In genomic region chr8:108755400-108756325, GRCm38 (mm10) we compare ENCODE assay signal across 8 mouse cellular contexts.
DNase-seq lines count a peak whose midpoint lies in the region; ATAC-seq and TF ChIP-seq lines count a peak whose summit lies in the region.

No protein-coding gene starts in this region.

- H3K27me3 ChIP-seq in kidney, embryonic 14.5 days (ENCODE audit: control insufficient read depth, insufficient read depth, low read length) = no peaks in the 10 kb centered on the region
- no peaks in the 10 kb centered on the region for H3K27me3 ChIP-seq in kidney, adult 2 months (replicated peaks; ENCODE audit: control insufficient read depth, insufficient read depth, low read length)
- no peaks in the 10 kb centered on the region for H3K27me3 ChIP-seq in forebrain, embryonic 15.5 days
- no peaks in the 10 kb centered on the region for H3K27me3 ChIP-seq in midbrain, embryonic 14.5 days (ENCODE audit: control insufficient read depth, insufficient read depth, low read length)

- TF ChIP-seq POLR2A in kidney, adult 2 months (IDR thresholded peaks at IDR 0.05; ENCODE audit: low read depth, low read length) = no peak
- TF ChIP-seq POLR2A in brain, embryonic 14.5 days (IDR thresholded peaks at IDR 0.05; ENCODE audit: borderline replicate concordance, extremely low read depth, insufficient read depth, insufficient read length, poor library complexity, severe bottlenecking) = no peak

- peak overlapping the region; percentile 62; the same call in 1 of the 2 replicates for H3K27ac ChIP-seq in kidney, embryonic 14.5 days (ENCODE audit: low read depth, low read length)
- H3K27ac ChIP-seq in kidney, adult 2 months (ENCODE audit: insufficient read depth, low read depth, low read length) = no peak overlapping the region
- 0 out of 2 replicates have a peak overlapping the region, but pooled peaks have one; percentile 15 for H3K27ac ChIP-seq in forebrain, embryonic 15.5 days (replicated peaks)
- peak overlapping the region; percentile 26 for H3K27ac ChIP-seq in midbrain, embryonic 14.5 days (replicated peaks; ENCODE audit: low read depth, low read length)

- H3K9ac ChIP-seq in kidney, embryonic 14.5 days (ENCODE audit: low read depth, low read length) = no peak overlapping the region
- peak overlapping the region; percentile 8; the same call in 1 of the 2 replicates for H3K9ac ChIP-seq in forebrain, embryonic 15.5 days (replicated peaks)
- no peak overlapping the region for H3K9ac ChIP-seq in midbrain, embryonic 14.5 days (replicated peaks; ENCODE audit: low read length)

- H3K4me1 ChIP-seq in kidney, embryonic 14.5 days (ENCODE audit: control insufficient read depth, insufficient read depth, low read length) = peaks cover 30% of the 10 kb centered on the region
- H3K4me1 ChIP-seq in kidney, adult 2 months (ENCODE audit: control insufficient read depth, insufficient read depth, low read length) = no peaks in the 10 kb centered on the region
- peaks cover 31% of the 10 kb centered on the region for H3K4me1 ChIP-seq in forebrain, embryonic 15.5 days
- peaks cover 44% of the 10 kb centered on the region for H3K4me1 ChIP-seq in midbrain, embryonic 14.5 days (ENCODE audit: control insufficient read depth, insufficient read depth, low read length)

- H3K4me2 ChIP-seq in kidney, embryonic 14.5 days (replicated peaks; ENCODE audit: low read depth, low read length) = no peak overlapping the region; the same call in 1 of the 2 replicates
- H3K4me2 ChIP-seq in forebrain, embryonic 15.5 days (replicated peaks) = peak overlapping the region; percentile 18
- no peak overlapping the region for H3K4me2 ChIP-seq in midbrain, embryonic 14.5 days (ENCODE audit: low read length)

- H3K4me3 ChIP-seq in kidney, embryonic 14.5 days (ENCODE audit: low read length) = no peak overlapping the region
- no peak overlapping the region for H3K4me3 ChIP-seq in kidney, adult 2 months (ENCODE audit: insufficient read depth, low read depth, low read length)
- no peak overlapping the region for H3K4me3 ChIP-seq in forebrain, embryonic 15.5 days
- H3K4me3 ChIP-seq in midbrain, embryonic 14.5 days (replicated peaks; ENCODE audit: low read depth, low read length) = no peak overlapping the region

- TF ChIP-seq CTCF in kidney, adult 2 months (conservative IDR thresholded peaks at IDR 0.05; ENCODE audit: insufficient read depth, insufficient read length, low read depth, low read length) = no peak
- no peak for TF ChIP-seq CTCF in brain, embryonic 14.5 days (IDR thresholded peaks at IDR 0.05; ENCODE audit: borderline replicate concordance, extremely low read depth, insufficient read depth, insufficient read length)

- H3K9me3 ChIP-seq in kidney, embryonic 14.5 days (ENCODE audit: control insufficient read depth, low read length) = no peaks in the 10 kb centered on the region
- no peaks in the 10 kb centered on the region for H3K9me3 ChIP-seq in forebrain, embryonic 15.5 days
- H3K9me3 ChIP-seq in midbrain, embryonic 14.5 days (ENCODE audit: control insufficient read depth, low read length) = no peaks in the 10 kb centered on the region

- no peak for DNase-seq in kidney, adult 2 months
- peak; percentile 81 for DNase-seq in brain, embryonic 14.5 days (ENCODE audit: low read depth)
- no peak for DNase-seq in midbrain, embryonic 14.5 days
- DNase-seq in frontal cortex, postnatal 10 days (ENCODE audit: low spot score in 2 of 2) = no peak
- DNase-seq in frontal cortex, postnatal 14 days (ENCODE audit: low spot score in 2 of 2) = no peak

- no peaks in the 10 kb centered on the region for H3K36me3 ChIP-seq in kidney, embryonic 14.5 days (ENCODE audit: control insufficient read depth, insufficient read depth, low read length)
- no peaks in the 10 kb centered on the region for H3K36me3 ChIP-seq in kidney, adult 2 months (ENCODE audit: control insufficient read depth, insufficient read depth, low read length)
- no peaks in the 10 kb centered on the region for H3K36me3 ChIP-seq in forebrain, embryonic 15.5 days
- no peaks in the 10 kb centered on the region for H3K36me3 ChIP-seq in midbrain, embryonic 14.5 days (ENCODE audit: control insufficient read depth, insufficient read depth, low read length)

- WGBS in kidney, embryonic 14.5 days = 58% methylated on average over 19 of the region's 19 CpGs
- 69% methylated on average over 19 of the region's 19 CpGs for WGBS in kidney, adult 2 months
- WGBS in forebrain, embryonic 15.5 days = 24% methylated on average over 19 of the region's 19 CpGs
- 54% methylated on average over 19 of the region's 19 CpGs for WGBS in midbrain, embryonic 14.5 days

- ATAC-seq in kidney, embryonic 14.5 days (ENCODE audit: low FRiP score, low TSS enrichment) = 0 out of 2 replicates have a peak, but pooled peaks have one; percentile 56
- no peak for ATAC-seq in forebrain, embryonic 15.5 days (replicated peaks)
- no peak; the same call in 1 of the 2 replicates for ATAC-seq in midbrain, embryonic 14.5 days (ENCODE audit: low FRiP score, low TSS enrichment)
- ATAC-seq in megakaryocyte-erythroid progenitor cell, adult 5-6 weeks (replicated peaks; ENCODE audit: low FRiP score, low TSS enrichment, poor library complexity, severe bottlenecking) = no peak
